Mouse (Mus musculus): ENCODE measurements around the gene Cep78.

Gene Cep78

DNA sequence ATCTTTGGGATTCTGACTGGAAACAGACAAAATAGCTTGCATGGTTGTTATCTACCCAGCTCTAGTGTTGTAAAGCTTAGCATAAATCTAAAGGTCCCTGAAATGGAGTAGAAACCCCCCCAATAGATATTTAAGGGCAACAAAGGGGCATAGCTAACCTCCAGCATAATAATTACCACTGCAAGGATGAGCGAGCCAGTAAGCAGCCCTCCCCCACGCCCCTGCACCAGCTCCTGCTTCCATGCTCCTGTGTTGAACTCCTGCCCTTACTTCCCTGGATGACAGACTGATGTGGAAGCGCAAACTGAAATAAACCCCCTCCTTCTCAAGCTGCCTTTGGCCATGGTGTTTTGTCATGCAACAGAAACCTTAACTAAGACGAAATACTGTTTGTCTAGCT lies 11.4 kb downstream of the Cep78 start:
- no peak for DNase-seq (ENCODE audit: low spot score)

- no peak for DNase-seq (ENCODE audit: low spot score)
Measured at GRCm38 (mm10) chr19:15965082-15965481, 19.7 kb downstream of the Cep78 start.

DNA sequence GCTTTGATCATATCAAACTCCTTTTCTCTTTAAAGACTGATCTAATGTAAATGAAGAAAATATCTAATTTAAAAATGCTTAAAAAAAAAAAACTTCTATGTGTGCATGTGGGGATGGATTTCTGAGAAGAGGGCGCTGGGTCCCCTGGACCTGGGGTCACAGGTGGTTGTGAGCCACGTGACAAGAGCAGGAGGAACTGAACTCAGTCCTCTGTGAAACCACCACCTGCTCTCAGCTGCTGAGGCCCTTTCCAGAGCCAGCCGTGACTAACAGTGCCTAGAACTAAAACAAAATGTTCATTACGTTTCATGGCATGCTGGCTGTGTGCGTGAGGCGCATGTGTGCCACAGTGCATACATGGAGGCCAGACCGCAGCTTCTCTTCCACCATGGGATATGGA lies 20.3 kb downstream of the Cep78 start:
- DNase-seq (ENCODE audit: low spot score), result no peak

- DNase-seq (ENCODE audit: low spot score), result no peak
Measured at GRCm38 (mm10) chr19:15963011-15963695, 21.6 kb downstream of the Cep78 start.

DNA sequence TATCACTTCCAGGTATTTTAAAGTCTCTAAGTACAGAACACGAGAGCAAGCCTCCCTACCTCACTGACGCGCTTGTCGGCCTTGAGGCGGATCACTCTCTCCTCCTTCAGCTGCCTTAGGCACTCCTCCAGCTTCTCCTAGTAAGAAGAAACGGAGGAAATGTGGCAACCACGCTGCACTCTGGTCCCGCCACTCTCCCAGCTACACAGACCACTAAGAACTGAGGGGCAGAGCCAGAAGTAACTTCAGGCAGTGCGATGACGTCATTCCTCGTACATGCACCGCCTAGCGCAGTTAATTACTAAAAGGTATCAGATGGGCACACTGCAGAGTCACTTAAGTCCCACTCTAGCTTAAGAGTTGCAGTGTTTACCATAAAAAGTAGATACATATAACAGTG lies 22.5 kb downstream of the Cep78 start:
- DNase-seq (ENCODE audit: low spot score), result no peak

DNA sequence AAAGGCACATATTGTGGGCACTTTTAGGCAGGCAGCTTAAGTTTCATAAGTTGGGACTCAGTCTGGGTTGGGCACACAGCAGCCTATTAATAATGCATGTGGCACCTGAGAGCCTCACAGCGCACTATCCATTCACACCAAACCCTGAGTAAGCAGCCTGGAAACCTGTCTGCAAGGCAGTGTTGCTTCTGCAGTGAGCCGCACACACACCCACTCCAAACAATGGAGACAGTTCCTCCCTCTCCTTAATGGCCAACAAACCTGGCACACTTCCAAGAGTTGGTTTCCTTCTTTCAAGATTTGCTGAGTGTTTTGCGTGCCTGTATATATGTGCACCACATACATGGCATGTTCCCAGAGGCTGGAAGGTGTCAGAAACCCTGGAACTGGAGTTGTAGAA lies 34.6 kb downstream of the Cep78 start:
- DNase-seq (ENCODE audit: low spot score), result no peak

- DNase-seq (ENCODE audit: low spot score), result no peak
Measured at GRCm38 (mm10) chr19:15948867-15949266, 35.9 kb downstream of the Cep78 start.

DNA sequence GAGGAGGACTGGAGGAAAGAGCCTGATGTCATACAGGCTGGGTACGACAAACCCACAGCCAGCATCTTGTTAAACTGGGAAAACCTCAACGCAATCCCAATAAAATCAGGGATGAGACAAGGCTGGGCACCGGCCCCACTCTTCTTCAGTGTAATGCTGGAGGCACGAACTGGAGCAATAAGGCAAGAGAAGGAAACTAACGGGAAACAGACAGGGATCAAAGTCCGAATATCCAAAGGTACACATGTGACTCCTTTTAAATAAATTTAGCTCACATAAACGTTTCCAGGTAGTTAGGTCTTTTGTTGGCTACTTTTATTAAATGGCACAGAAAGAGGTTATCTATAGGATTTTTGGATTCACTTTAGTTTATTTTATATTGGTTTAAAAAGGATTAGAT lies 36.4 kb downstream of the Cep78 start:
- DNase-seq (ENCODE audit: low spot score), result no peak

DNA sequence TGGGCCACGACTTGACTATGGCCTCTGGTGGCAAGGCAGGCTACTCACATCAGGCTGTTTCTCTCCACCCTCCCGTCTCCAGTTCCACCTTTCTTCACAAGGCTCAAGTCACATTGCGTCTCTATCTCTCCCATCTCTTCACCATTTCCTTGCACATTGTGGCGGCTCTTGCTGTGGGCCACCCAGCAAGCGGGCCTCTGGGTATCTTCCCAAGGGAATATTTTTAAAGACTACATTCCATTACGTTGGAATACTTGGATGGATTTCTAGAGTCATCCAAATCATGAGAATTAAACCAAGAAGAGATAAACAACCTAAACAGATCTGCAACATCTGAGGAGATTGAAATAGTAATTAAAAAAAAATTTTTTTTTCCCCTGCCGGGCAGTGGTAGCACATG lies 37.6 kb downstream of the Cep78 start, which contains the start of gene Psat1:
Gene Psat1, minus strand, starts transcription at position 101 of the 400 bp plus-strand sequence.
- no peak for DNase-seq (ENCODE audit: low spot score)

GRCm38 (mm10) chr19:15946663-15947062 lies 38.1 kb downstream of the Cep78 start:
- no peak for DNase-seq (ENCODE audit: low spot score)

DNA sequence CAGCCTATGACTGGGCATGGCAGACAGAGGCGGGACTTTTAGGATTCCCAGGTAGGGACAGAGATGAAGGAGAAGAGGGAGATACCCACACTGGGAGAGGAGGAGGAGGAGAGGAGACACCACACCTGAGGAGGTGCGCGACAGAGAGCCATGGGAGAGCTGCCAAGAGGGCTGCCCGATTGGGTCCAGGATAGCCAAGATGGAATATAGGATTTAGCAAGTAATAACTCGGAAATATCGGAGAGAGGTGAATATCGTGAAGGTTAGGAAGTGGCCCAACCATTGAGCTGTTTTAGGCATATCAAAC lies 41.7 kb downstream of the Cep78 start:
- DNase-seq (ENCODE audit: low spot score), result no peak

GRCm38 (mm10) chr19:15942421-15943116 lies 42.2 kb downstream of the Cep78 start:
- DNase-seq (ENCODE audit: low spot score), result no peak

DNA sequence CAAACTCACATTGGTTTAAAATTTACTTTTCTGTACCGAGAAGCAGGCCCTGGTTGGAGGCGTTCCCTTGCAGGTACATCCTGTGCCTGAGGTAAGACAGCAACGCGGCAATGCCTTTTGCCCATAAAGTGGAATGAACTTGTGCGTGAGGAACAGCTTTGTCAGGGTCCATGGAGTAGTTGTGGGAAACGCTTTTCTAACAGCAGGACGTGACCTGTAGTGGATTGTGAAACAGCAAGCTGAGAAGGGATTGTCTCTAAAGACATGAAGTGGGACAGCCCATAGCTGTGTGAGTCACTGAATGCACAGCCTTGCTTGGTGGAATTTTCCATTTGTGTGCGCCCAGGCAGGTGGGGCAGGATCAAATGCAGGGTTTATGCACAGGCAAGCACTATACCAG lies 43.4 kb downstream of the Cep78 start:
- DNase-seq (ENCODE audit: low spot score), result no peak

- peak; percentile 69 for DNase-seq (ENCODE audit: low spot score)
Measured at GRCm38 (mm10) chr19:15925719-15926045, 59.1 kb downstream of the Cep78 start.

DNA sequence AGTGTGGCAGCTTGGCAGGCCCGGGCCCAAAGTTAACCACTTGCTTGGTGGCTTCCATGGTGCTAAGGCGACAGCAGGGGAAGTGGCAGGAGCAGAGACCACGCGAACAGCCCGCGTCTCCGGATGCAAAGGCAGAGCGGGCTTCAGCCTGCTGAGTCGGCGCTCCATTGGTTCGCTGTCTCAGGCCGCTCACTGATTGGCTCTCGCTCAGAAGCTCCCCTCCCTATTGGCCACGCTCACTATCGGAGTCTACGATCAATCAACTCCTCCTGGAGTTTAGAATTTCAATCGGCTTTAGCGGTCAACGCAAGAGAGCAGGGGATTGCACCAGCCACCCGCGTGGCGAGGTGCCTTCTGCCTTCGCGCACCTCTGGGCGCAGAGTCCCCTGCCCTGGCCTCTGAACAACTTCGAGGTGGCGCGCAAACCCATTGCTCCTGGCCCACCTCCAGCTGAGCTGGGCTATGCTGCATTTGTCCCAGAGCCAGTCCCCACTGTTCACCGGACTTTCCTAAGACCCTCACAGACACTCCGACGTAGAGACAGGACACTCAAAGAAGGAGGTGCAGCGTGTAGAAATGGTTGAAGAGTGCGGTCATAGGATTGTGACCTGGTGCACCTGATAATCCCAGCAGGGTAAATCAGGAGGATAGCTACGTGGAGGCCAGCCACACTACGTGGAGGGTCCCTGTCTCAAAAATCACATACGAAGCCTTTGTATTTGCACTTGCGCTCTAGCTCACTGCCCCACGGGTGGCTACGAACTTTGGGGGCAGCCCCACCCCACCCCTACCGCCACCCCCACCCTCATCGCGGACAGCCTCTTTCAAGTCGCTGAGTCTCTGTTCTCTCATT lies 59.7 kb downstream of the Cep78 start:
- DNase-seq (ENCODE audit: low spot score), result peak; percentile 79

DNA sequence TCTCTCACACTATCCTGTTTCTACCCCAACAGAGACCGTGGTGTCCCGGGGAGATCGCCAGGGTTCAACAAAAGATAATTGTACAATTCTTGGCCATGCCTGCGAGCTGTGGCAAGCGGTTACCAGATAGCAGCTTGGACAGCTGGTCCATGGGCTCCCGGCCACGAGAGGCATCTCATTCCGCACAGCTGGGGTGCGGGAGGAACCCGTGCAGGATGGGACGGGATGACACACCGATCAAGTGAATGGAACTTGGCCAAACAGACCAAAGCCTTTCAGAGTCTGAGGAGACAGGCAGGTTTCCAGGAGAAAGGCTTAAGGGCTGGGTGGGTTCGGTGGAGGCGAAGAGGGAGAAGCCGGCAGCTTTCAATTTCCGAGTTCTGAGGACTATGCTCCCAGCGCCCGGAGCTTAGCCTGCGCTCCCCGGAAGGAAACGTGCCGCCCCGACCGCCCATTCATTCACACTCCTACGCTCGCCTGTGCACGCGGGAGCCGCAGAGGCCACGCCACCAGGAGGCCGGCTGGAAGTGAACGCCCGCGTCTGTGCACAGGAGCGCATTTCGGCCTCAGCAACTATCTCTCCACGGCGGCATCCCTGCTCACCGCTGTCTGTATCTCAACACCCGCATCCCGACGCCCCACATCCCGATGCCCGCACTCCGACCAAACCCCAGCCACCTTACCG lies 60.5 kb downstream of the Cep78 start:
- peak; percentile 33 for DNase-seq (ENCODE audit: low spot score)

DNA sequence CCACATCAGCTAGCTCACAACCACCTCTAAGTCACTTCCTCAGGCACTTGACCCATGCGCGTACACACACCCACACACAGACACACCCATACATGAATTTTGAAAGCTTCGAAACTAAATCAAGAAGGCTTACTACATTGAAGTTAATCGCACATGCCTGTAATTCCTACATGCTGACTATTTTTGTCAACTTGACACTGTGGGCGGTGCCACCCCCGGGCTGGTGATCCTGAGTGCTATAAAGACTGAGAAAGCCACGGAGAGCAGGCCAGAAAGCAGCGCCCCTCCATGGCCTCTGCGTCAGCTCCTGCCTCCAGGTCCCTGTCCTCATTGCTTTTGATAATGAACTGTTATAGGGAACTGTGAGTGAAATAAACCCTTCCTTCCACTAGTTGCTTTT lies 61.4 kb downstream of the Cep78 start:
- DNase-seq (ENCODE audit: low spot score), result no peak

DNA sequence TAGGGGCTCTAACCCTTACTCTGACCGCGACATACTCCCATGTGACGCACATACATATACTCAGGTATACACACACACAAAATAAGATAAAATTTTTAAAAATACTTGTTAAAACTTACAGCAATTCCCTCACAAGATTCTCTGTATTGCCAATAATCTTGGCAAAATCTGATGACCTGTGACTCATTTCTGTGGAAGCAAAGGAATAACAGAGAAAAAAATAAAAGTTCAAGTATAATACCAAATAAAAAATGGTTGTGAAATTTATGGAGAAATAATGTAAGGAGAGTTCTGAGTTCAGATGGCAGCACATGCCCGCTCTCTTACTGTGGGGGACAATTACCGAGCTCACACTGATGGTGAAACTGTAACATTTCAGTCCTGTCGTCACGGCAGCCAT lies 65.5 kb downstream of the Cep78 start:
- DNase-seq (ENCODE audit: low spot score), result no peak

DNA sequence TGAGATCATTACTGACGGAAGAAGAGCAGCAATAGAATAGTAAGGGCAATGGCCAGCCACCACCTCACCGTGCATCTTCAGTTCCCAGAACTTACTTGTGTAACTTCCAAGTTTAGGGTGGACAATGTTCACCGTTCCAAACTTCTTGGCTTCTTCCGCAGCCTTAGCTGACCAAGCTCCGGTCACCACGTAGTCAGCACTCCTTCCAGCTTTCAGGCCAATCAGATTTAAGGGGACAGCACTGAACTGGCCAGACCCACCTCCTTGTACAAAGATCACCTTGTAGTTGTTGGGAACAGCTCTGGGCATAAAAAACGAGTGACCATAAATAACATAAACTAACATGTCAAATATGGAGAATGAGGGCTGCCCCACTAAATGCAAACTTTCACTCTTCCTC lies 66.7 kb downstream of the Cep78 start:
- no peak for DNase-seq (ENCODE audit: low spot score)

DNA sequence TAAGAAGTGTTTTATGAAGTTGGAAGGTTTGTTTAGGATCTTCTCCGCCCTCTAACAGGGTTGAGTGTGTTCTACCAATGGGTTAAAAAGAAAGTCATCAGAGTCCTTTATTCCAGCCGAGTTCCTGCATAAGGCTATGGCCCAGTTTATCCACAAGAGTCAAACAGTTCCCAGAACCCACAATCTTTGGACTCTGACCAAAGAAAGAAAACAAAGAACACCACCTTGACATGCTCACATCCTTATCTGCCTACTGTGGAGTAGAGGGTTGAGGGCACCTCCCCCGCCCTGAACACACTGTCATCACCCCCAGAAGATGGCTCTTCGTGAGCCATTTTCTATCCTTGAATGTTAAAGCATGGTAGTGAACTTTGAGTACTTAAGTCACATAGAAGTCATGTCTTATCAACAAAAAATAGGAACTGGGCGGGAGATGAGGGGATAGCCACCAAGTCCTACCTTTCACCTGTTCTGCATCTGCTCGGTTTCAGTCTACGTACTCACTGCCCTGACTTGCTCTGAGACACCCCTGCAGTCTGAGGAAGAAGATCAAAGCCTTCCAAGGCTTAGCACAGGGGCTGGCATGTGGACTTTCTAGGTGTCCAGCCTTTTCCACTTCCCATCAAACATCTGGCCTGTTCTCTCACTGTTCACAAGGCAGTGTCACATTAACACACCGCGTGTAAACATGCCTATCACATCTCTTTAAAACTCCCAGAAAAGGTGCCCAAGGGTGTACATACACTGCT lies 71.4 kb downstream of the Cep78 start:
- DNase-seq (ENCODE audit: low spot score), result no peak

- no peak for DNase-seq (ENCODE audit: low spot score)
Measured at GRCm38 (mm10) chr19:15911441-15911840, 73.3 kb downstream of the Cep78 start.

DNA sequence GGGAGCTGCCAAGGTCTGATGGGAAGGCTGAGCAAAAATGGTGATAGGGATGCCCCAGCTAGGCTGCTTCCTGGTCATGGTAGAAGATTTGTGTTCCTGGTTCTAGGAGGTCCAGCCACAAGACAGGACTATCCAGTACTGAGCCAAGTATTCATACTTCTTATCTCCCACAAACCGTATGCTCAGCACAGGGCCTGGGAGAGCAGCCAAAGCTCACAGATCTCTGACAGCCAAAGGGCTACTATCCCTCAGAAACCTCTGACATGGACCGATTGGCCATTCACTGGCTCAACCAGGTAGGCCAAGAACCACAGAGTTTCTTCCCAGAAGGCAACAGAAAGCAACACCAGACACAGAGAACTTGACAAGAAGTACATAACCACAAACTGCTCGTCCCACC lies 73.8 kb downstream of the Cep78 start:
- DNase-seq (ENCODE audit: low spot score), result peak; percentile 27
